Mouse (Mus musculus) v-Abl transformed pro-B cells (cell line): ENCODE results near the gene Hist1h2bb.
"Not testable (repeated sequence)": the region's sequence is repeated elsewhere in the genome, so short reads cannot be mapped to it uniquely, and the experiment has no call there.

Experiments used
- in situ Hi-C, 2 experiments: fragments of 400-800 bp; cut with MboI; formaldehyde crosslinking; loops; one replicate each; pipeline ENCODE4 v1.15.1; 2025; ENCODE audit not compliant: unreplicated experiment in 2 of 2

Hist1h2bb gene

DNA sequence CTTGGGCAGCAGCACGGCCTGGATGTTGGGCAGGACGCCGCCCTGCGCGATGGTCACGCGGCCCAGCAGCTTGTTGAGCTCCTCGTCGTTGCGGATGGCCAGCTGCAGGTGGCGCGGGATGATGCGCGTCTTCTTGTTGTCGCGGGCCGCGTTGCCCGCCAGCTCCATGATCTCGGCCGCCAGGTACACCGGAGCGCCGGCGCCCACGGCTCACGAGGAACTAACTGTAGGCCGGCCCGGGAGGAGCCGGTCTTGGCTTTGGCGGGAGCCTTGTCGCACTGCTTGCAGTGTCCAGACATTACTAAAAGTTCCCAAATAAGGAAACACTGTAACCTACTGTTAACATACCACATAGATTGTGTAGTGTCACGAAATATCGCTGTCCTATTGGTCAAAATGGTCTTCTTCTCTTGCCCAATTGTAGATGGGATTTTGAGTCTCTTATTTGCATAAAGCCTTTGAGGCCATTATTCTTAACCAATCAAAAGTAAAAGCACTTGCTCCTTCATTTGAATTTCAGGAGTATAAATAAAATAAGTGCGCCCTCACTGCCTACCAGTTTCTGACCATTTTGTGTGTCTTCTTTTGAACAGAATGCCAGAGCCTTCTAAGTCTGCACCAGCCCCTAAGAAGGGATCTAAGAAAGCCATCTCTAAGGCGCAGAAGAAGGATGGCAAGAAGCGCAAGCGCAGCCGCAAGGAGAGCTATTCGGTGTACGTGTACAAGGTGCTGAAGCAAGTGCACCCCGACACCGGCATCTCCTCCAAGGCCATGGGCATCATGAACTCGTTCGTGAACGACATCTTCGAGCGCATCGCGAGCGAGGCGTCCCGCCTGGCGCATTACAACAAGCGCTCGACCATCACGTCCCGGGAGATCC, at the start of gene Hist1h2bb:
Gene Hist1h2bb (plus strand): TSS at position 534 of the 880 bp plus-strand sequence.
- in situ Hi-C loops = loop anchor here in 1 of 2 experiments (10.0 kb wide), 1 partner anchor 192 kb away; the partner anchor contains the start of genes Hist1h1d and Hist1h4f

DNA sequence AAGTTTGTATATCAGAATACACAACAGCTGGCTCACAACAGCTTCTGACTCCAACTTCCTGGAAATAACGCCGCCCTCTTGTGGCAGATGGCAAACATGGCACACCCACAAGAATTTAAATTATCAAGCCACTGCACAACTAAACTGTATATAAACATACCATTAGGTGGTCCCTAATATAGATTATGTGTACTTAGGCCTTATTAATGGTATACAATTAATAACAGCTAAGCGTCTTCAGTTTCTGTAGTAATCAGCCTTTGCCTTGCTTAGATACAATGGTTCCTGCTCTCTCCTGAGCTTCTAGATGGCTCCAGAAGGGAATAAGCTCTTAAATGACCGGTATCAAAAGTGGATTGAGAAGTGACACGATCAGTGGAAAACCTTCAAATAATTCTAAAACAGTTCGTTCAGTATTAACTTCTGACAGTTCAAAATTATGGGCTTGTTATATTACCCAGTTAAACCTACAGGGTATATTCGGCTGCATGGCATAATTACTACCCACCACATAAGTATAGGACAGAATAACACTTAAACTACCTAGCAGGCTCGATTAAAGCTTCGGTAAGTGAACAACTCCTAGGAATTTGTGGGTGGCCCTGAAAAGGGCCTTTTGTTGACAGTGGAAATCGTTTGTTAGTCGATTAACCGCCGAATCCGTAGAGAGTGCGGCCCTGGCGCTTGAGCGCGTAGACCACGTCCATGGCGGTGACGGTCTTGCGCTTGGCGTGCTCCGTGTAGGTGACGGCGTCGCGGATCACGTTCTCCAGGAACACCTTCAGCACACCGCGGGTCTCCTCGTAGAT, 48.8 kb upstream of the Hist1h2bb start:
- in situ Hi-C loops = loop anchor here in 1 of 2 experiments (5.0 to 10.0 kb wide), 3 partner anchors 35 to 265 kb away; partner anchors contain the start of genes Hist1h1d and Hist1h4f

DNA sequence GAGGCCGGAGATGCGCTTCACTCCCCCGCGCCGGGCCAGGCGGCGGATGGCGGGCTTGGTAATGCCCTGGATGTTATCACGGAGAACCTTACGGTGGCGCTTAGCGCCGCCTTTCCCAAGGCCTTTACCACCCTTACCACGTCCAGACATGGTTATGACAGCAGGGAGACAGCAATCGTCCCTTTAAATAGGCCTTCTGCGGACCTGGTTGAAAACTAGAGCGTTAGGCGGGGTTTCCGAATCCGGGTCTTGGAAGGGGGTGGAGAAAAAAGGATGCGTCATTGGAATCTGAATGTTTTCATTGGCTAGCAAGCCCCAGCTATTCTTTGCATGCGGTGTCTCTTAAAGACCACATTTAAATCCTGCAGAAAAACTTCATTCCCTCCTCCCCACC, 48.2 kb upstream of the Hist1h2bb start, which contains the start of gene Hist1h4c:
Gene Hist1h4c (minus strand): TSS at position 155 of the 394 bp plus-strand sequence.
- in situ Hi-C loops = loop anchor here in 1 of 2 experiments (5.0 to 10.0 kb wide), 3 partner anchors 34 to 266 kb away; partner anchors contain the start of genes Hist1h1d and Hist1h4f

DNA sequence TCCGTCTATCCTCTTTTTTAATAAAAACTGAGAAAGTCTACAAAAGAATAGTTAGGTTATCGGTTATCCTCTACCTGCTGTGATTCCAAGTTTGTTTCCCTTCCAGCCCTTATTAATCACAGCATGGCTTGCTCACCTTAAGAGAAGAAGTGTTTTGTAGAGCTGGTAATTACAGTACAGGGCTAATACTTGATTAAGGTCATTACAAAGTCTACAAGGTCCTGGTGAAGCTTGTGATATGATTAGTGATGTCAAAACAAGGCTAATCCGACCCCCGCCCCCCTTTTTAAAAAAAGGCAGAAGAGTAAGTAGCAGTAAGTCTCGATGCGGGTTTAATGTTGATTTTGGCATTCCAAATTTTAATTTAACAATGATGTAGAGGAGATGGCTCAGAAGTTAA, 47.5 kb upstream of the Hist1h2bb start:
- in situ Hi-C loops = loop anchor here in 1 of 2 experiments (5.0 to 10.0 kb wide), 3 partner anchors 33 to 267 kb away; partner anchors contain the start of genes Hist1h1d and Hist1h4f

DNA sequence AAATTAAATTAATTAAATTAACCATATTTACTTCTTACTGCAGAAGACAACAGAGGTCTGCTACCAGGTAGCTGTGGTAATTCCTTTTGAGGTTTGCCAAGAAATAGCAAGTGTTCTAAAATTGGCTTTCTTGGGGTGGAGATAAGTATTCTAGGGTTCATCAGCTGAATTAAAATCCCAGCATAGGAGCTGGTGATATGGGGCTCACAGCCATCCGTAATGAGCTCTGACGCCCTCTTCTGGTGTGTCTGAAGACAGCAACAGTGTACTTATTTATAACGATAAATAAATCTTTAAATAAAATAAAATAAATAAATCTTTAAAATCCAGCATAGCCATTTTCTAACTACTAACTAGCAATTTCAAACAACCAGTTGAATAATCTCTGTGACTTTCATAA, 46.8 kb upstream of the Hist1h2bb start:
- in situ Hi-C loops = loop anchor here (5.0 to 10.0 kb wide), 4 partner anchors 33 to 267 kb away; partner anchors contain the start of genes Hist1h1c (in 1 of the 2), Hist1h1d (in 1 of the 2) and Hist1h4f (in 1 of the 2)

DNA sequence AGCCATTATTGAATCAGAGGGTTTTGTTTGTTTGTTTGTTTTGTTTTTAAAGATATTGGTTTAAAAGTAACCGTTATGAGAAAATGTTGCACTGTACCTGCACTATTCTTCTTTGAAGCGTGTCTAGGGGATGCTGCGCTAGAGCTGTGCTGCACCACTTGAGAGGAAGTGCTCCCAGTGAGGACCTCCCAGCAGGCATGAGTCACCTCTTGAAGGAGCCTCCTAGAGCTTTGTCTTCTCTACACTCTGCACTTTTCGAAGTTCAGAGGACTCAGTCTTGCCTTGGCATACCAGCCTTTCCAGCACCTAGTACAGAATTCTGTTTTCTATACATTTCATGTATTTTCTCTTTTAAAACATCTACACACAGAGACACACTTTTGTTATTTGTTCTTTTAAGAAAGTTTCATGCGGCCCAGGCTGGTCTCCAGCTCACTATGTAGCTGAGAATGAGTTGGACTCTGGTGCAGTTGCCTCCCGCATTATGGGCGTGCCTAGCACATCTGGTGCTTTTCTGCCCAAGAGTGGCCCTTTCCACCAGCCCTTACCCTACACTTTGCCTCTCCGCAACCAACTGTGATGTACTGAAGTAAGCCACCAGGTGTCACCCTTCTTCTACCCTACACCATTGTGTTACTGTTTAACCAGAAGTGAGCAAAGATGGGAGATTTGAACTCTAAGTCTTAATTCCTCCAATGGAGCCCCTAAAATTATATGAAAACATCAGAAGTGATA, 45.6 kb upstream of the Hist1h2bb start:
- in situ Hi-C loops = loop anchor here in 1 of 2 experiments (5.0 kb wide), 1 partner anchor 36 kb away; the partner anchor contains the start of gene Hist1h1c

DNA sequence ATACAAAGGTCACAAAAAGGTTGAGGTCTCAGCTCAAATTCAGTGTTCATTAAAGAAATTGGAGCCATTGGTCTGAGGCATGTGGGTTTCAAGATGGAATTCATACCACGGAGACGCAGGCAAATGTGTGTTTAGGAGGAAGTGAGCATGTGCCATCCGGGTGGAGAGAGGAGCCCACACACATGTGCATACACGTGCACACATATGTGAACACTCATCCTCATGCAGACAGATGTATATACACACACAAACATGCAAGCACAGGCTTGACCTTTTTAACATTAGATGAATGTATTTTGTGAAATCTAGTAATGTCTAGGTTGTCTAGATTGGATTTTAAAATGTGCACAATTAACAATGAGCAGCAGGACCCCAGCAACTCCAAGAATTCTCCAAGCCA, 44.3 kb upstream of the Hist1h2bb start:
- in situ Hi-C loops = loop anchor here in 1 of 2 experiments (5.0 kb wide), 1 partner anchor 35 kb away; the partner anchor contains the start of gene Hist1h1c

DNA sequence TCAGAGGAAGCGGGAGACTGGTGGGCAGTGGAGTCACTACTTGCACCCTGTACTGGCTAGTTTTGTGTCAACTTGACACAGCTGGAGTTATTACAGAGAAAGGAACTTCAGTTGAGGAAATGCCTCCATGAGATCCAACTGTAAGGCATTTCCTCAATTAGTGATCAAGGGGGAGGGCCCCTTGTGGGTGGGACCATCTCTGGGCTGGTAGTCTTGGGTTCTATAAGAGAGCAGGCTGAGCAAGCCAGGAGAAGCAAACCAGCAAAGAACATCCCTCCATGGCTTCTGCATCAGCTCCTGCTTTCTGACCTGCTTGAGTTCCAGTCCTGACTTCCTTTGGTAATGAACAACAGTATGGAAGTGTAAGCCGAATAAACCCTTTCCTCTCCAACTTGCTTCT, 43.7 kb upstream of the Hist1h2bb start:
- in situ Hi-C loops = loop anchor here in 1 of 2 experiments (5.0 kb wide), 1 partner anchor 34 kb away; the partner anchor contains the start of gene Hist1h1c

DNA sequence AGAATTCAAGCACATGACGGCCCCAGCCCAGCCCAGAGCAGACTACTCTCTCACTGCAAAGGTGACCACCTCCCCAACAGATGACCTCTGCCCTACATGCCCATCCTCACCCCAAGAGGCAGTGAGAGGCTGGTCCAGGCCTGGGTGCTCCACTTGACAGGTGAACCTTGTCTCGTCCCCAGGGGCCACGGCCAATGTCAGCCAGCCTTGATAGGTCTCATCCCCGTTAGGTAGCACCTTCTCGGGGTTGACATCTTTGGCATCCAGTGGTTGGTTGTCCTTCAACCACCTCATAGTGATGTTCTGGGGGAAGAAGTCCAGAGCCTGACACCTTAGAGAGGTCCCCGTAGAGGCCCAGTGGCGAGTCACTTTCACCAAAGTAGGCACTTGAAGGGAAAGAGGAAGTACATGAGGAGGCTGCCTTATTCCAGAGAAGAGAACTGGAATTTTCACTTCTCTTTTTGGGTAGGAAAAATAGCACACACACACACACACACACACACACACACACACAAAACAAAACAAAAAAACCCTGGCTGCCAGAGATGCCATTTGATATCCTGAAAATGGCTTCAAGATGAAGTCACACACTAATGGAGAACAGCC, 40.7 kb upstream of the Hist1h2bb start:
- in situ Hi-C loops = no loop called here

DNA sequence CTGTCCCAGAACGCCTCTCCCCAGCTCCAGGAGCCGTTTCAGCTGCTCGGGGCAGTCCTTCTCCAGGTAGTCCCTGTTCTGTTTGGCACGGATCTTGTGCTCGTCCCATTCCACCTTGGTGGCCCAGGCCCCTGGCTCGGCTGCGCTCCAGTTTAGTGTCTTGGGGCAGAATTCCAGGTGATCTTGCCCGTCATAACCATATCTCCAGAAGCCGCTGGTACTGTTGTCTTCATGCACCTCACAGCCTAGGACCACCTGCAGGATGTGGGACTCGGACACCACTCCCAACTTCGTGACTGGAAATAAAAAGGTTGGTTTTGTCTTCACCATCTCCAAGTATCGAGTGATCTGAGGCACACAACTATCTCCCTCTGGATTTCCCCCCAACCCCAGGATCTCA, 39.8 kb upstream of the Hist1h2bb start:
- in situ Hi-C loops = no loop called here

DNA sequence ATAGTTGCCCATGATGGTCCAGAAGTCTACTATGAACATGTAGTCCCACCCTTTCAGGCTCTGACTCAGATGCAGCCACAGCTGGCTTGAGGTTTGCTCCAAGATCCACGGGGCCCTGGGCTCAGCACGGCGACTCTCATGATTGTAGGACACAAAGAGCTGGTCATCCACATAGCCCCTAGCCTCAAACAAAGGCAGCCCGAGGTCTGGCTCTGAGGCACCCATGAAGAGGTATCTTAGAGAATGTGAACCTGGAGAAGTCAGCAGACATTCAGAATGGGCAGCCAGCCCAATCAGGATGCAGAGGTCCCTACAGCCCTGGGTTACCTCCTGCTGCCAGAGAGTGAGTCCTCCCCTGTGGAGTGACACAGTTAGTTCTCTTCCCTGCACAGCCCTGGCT, 38.5 kb upstream of the Hist1h2bb start:
- in situ Hi-C loops = no loop called here

DNA sequence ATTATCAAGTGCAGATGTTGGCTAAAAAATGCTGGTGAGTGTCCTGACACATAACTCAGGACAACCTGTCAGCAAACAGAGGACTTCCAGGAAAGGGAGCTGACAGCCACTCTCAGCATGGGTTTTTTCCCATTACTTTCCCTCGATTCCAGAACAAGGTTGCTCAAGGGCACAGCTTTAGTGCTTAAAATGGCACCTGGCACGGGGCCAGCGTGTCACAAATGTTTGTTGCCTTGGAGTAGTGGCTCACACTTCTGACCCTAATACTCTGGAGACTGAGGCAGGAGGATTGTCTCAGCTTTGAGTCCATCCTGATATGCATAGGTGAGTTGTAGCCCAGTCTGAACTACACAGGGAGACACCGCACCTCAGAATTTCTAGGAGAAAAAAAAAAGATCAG, 37.9 kb upstream of the Hist1h2bb start:
- in situ Hi-C loops = no loop called here

DNA sequence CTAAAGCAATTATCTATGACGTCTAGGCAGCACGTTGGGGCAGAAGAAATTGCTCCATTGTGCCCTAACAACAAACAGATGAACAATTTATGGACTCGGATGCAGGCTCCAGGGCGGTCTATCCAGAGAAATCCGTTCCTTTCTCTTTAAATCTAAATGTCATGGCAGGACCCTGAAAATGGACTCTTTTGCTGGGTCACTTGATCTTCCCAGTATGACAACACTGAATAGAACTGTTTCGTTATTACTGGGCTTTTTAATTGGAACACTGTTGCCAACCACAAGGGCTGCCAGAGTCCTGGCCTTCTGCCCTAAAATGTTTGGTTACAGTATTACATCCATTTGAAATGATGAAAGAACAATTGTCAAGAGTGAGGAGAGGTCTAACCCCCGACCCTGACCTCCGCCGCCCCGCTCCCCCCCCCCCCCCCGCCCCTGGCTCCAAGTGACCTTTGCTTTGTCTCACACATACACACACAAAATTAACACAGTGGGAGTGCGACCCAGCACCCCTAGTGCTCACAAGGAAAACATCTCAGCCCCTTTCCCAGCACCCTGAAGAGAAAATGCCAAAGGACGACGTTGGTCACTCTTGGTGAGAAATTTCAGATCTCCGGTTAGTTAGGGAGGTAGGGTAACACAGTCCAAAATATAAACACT, 36.7 kb upstream of the Hist1h2bb start:
- in situ Hi-C loops = no loop called here

DNA sequence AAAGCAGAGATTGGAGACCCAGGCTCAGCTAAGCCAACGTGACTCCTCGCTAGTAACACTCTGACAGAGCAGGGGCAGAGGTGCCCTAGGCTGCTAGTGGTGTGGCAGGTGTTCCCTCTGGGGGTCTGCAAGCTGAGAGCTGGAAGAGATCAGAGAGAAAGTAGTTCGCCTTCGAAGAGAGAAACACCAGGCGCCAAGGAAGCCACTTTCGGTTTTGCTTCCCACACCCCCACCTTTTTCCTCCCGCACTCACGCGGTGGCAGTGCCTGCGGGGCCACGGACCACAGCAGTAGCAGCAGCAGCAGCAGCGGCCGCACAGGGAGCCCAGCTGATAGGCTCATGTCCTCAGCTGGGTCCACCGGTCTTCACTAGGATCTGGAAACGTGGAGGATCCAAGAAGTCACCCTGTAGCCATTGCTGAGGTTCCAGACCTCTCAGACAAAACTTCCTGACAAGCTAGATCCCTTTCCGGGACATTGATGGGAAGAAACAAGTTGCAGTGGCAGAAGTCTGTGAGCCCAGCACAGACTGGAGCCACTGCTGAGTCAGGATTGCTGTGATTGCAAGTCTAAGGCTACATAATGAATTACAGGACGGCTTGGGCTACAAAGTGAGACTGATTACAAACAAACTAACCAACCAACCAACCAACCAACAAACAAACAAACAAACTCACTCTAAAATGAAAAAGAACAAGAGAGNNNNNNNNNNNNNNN, 36.0 kb upstream of the Hist1h2bb start, which contains the start of gene Hfe:
Gene Hfe (minus strand): TSS at position 481 of the 716 bp plus-strand sequence.
- in situ Hi-C loops = no loop called here

DNA sequence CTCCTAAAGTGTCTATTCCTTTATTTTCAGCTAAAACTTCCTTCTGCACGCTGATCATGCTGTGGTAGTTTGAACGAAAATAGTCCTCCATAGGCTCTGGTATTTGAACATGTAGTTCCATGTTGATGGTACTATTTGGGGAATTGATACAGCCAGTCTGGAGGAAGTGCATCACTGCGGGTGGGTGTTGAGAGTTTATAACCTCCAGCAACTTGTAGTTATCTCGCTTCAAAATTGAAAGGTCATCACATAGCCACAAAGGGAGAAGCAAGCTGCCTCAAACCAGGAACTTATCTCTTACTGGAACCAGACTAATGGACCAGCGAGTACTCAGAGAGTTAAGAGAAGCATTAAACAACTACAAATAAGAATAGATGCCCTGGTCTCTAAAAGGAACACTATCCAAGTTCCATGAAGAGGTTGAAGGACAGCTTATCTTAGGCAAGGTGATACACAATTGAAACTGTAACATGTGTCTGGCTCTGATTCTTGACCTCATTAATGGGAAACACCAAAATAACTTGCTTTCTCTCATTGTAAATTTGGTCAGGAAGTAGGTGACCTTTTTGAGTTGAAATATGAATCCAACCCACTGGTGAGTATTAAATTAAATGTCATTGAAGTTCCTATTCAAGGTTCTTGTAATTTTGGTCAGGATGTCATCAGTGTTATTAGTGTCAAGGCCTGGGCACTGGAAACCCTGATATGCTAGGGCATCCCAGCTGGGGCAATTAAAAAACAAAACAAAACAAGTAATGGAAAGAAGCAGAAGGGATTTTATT, 30.1 kb upstream of the Hist1h2bb start:
- in situ Hi-C loops = no loop called here

DNA sequence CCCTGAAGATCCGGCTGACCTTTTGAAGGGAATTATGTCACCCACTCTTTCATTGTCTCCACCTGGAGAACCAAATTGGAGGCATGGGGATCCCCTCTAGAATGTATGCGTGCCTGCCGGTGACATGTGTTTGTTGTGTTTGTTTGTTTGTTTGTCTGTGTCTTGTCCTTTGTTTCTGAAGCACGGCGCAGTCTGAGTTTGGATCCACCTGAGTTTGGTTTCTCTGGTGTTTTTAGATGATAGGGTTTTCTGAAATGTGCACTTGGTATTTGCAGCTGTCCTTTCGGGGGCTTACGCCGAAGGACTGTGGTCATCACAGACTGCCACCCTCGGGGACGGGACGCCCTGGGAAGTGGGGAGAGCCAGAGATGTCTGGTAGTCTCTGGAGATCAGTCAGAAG, 29.4 kb upstream of the Hist1h2bb start:
- in situ Hi-C loops = no loop called here

DNA sequence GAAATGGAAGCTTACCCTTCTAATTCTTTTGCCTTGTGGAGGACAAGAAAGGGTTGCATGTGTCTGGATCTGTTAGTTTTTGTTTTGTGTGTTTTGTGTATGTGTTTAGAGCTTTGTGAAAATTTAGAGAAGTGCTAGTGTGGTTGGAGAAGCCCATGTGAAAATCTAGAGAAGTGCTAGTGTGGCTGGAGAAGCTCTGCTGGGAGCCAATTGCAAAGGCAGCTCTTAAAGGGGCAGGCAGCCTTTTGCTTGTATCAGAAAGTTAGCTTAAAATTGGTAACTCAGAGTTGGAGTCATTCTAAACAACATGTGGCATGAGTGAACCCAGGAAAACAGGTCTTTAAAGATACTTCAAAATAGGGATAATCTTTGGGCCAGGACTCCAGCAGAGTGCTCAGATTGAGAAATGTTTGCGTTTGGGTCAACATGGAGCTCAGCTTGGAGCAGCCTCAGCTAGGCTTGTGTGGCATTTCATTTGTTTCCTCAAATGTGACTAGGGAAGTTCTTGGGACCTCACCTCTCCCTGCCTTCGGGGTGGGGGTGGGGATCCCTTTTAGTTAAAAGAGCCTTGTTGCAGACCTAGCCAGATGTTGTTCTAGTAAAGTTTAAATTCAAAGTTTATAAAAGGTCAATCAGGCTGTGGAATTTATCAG, 28.8 kb upstream of the Hist1h2bb start:
- in situ Hi-C loops = not testable (repeated sequence)
